Mouse (Mus musculus) kidney, embryonic 16.5 days (tissue): ENCODE measurements around the gene Dnajc5. TPM values are rescaled to one million over a fixed set of nuclear protein-coding genes. Genes with fewer than 3 reads are reported as not detected.

ENCODE experiments used
- ATAC-seq: fragments of 200-750 bp; cut with Nextera tagmentation; 2 replicates; pipeline ENCODE4 v1.8.0; 2017; ENCODE audit warnings: moderate TSS enrichment; ENCODE audit not compliant: low FRiP score, low TSS enrichment
- H3K27ac ChIP-seq: fragments of 300-500 bp; sonication (generic); 2 replicates; pipeline ENCODE4 v1.5.1; 2014; ENCODE audit warnings: low read length
- H3K27me3 ChIP-seq: fragments of 300-500 bp; sonication (generic); 2 replicates; pipeline ENCODE4 v1.6.1; 2014; ENCODE audit warnings: low read length, control low read depth, mixed read lengths; ENCODE audit not compliant: insufficient read depth
- H3K36me3 ChIP-seq: fragments of 300-500 bp; sonication (generic); 2 replicates; pipeline ENCODE4 v1.6.1; 2014; ENCODE audit warnings: low read length, control low read depth, mixed read lengths; ENCODE audit not compliant: insufficient read depth
- H3K4me1 ChIP-seq: fragments of 300-500 bp; sonication (generic); 2 replicates; pipeline ENCODE4 v1.6.1; 2014; ENCODE audit warnings: low read length, control low read depth, mixed read lengths; ENCODE audit not compliant: insufficient read depth
- H3K4me2 ChIP-seq: fragments of 300-500 bp; sonication (generic); replicated peaks from 2 replicates; pipeline ENCODE4 v1.6.1; 2014; ENCODE audit warnings: low read depth, low read length
- H3K4me3 ChIP-seq: fragments of 300-500 bp; sonication (generic); 2 replicates; pipeline ENCODE4 v1.5.1; 2014; ENCODE audit warnings: mild to moderate bottlenecking, low read length
- H3K9ac ChIP-seq: fragments of 300-500 bp; sonication (generic); replicated peaks from 2 replicates; pipeline ENCODE4 v1.6.1; 2014; ENCODE audit warnings: low read length
- H3K9me3 ChIP-seq: fragments of 300-500 bp; sonication (generic); 2 replicates; pipeline ENCODE4 v1.6.1; 2016; ENCODE audit warnings: low read length, control low read depth
- WGBS: fragments of 180-500 bp; shearing (Covaris S2); extraction: QIAGEN DNeasy Blood & Tissue Kit; methylation state at CpG from one replicate; pipeline ENCODE4 v1.1.7; 2014; 5-methylcytosine and 5-hydroxymethylcytosine counted together
- polyA plus RNA-seq: library from polyadenylated mRNA; unstranded; fragments of >200 nt; fragmentation: Nextera tagmentation; extraction: Ambion mirVana; gene quantifications from 2 replicates; pipeline ENCODE4 v1.2.1, GENCODE M21; 2015

Gene Dnajc5
- polyA plus RNA-seq, 1 experiment from 2014 or later: 91.7 TPM

DNA sequence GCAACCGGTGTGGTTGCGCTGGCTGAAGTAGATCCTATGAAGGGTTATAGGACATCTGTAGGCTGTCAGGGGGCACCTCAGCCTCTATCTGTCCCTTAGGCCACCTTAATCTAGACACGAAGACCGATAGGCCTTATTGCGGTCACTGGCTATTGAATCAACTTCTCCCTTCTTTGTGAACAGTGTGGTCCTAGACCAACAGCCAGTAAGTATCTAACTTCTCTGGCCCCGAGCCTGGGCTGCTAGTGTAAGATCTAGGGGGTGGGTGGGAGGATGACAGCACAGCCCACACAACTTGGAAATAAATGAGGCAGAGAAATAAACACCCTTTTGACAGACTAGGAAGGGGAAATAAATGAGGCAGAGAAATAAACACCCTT, 72.7 kb downstream of the Dnajc5 start:
- peak; percentile 50 for ATAC-seq
- peak overlapping the region; percentile 96 for H3K4me3 ChIP-seq
- peaks cover 27% of the 10 kb centered on the region for H3K36me3 ChIP-seq
- H3K27me3 ChIP-seq: no peaks in the 10 kb centered on the region
- H3K27ac ChIP-seq: peak overlapping the region; percentile 93
- H3K9me3 ChIP-seq: no peaks in the 10 kb centered on the region
- H3K4me2 ChIP-seq: peak overlapping the region; percentile 81
- peaks cover 20% of the 10 kb centered on the region for H3K4me1 ChIP-seq
- WGBS: 4% methylated on average over 6 of the region's 6 CpGs
- H3K9ac ChIP-seq: peak overlapping the region; percentile 95

- ATAC-seq: no peak
These were observed 73.7 kb downstream of the Dnajc5 start for GRCm38 (mm10) chr2:181593937-181594336.

GRCm38 (mm10) chr2:181594946-181595696, 74.8 kb downstream of the Dnajc5 start:
- H3K36me3 ChIP-seq: peaks cover 9% of the 10 kb centered on the region; the same call in 1 of the 2 replicates
- no peak overlapping the region for H3K27ac ChIP-seq
- no peak for ATAC-seq
- 56% methylated on average over 4 of the region's 4 CpGs for WGBS
- peaks cover 30% of the 10 kb centered on the region for H3K4me1 ChIP-seq
- H3K9ac ChIP-seq: no peak overlapping the region
- no peak overlapping the region for H3K4me2 ChIP-seq
- no peaks in the 10 kb centered on the region for H3K9me3 ChIP-seq
- H3K27me3 ChIP-seq: no peaks in the 10 kb centered on the region; the same call in 1 of the 2 replicates
- H3K4me3 ChIP-seq: no peak overlapping the region

More at GRCm38 (mm10) chr2:181593937-181594336, 73.7 kb downstream of the Dnajc5 start:
- Histone ChIP-seq H3K4me1 (peaks cover 24% of the 10 kb centered on the region), H3K9ac (no peak overlapping the region), H3K36me3 (peaks cover 18% of the 10 kb centered on the region), H3K27ac (no peak overlapping the region), H3K4me2 (no peak overlapping the region), H3K27me3 (no peaks in the 10 kb centered on the region; the same call in 1 of the 2 replicates), H3K4me3 (no peak overlapping the region), H3K9me3 (no peaks in the 10 kb centered on the region)

DNA sequence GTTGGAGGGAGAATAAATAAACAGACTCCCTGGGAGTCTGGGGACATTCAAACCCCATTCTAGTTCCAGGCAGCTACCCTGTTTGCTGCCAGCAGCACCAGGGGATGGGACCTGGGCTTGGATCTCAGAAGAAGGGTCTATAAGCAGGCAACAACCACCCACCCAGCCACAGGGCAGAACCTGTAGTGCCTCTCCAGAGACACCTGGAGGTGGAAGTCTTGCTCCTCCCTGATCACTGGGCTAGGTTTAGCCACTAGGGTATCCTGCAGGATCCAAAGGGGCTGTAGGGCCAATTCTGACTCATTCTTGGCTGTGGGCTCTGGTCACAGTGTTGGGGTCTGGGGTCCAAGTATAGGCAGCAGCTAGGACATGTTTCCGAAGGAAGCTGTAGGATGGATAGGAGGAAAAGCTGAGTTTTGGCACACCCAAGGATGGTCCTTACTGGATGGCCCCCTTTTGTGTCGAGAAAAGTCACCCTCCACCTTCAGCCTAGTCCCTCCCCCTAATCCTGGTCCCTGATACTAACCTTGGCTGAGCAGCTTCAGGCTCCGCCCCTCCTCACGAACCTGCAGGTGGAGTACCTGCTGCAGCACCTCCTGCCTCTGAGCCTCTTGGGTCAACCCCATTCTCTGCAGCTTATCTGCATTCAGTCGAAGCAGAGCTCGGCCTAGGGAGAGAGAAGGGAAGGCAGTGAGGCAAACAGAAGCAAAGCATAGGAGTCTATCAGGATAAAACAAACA, 76.1 kb downstream of the Dnajc5 start:
- no peaks in the 10 kb centered on the region; the same call in 1 of the 2 replicates for H3K27me3 ChIP-seq
- ATAC-seq: no peak
- H3K9me3 ChIP-seq: no peaks in the 10 kb centered on the region
- H3K9ac ChIP-seq: no peak overlapping the region
- no peak overlapping the region for H3K27ac ChIP-seq
- 59% methylated on average over 6 of the region's 6 CpGs for WGBS
- peaks cover 29% of the 10 kb centered on the region for H3K4me1 ChIP-seq
- no peak overlapping the region for H3K4me2 ChIP-seq
- no peak overlapping the region for H3K4me3 ChIP-seq
- H3K36me3 ChIP-seq: peaks cover 5% of the 10 kb centered on the region; the same call in 1 of the 2 replicates

DNA sequence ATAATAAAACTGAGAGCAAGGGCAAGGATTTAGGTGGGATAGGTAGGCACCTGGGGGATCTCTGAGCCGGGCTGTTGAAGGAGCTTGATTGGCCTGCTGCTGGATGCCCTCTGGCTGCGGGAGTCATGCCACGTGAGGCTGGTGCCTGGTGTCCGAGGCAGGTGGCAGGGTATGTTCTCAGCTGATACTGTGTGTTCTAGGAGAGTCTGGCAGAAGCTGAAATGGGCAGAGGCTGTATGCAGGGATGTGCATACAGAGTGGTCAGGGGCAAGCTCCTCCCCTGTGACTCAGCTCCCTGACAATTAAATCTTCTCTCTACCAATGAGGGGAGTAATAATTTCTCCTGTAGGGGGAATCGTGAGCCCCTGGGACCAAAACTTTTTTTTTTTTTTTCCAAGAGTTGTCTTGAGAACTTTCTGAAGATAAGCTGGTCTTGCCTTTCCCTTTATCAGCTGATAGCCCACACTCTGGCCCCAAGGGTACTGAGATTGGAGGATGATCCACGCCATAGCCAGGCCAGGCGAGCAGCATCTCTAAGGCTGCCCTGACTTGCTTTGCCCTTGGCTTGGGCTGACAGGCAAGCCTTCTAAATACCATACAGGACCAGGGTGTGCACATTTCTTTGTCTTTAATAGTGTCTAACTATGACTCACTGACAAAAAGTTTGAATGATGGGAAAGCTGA, 77.2 kb downstream of the Dnajc5 start:
- Histone ChIP-seq H3K9ac (no peak overlapping the region), H3K9me3 (no peaks in the 10 kb centered on the region), H3K4me3 (no peak overlapping the region), H3K4me2 (peak overlapping the region; percentile 83; the same call in 1 of the 2 replicates), H3K27me3 (no peaks in the 10 kb centered on the region; the same call in 1 of the 2 replicates), H3K4me1 (peaks cover 33% of the 10 kb centered on the region), H3K27ac (no peak overlapping the region), H3K36me3 (peaks cover 5% of the 10 kb centered on the region; the same call in 1 of the 2 replicates)
- WGBS: 65% methylated on average over 7 of the region's 7 CpGs
- ATAC-seq: no peak

- Histone ChIP-seq H3K4me3 (peak within 1 kb of the TSS; percentile 63), H3K4me2 (peak within 1 kb of the TSS; percentile 83), H3K9ac (peak within 1 kb of the TSS; percentile 87), H3K36me3 (peaks cover 5% of the 10 kb centered on the region; the same call in 1 of the 2 replicates), H3K4me1 (peaks cover 27% of the 10 kb centered on the region), H3K27ac (peak within 1 kb of the TSS; percentile 89), H3K9me3 (no peaks in the 10 kb centered on the region), H3K27me3 (no peaks in the 10 kb centered on the region; the same call in 1 of the 2 replicates)
- WGBS: 2% methylated on average over 68 of the region's 71 CpGs
- peak; percentile 29 for ATAC-seq
These were observed 78.4 kb downstream of the Dnajc5 start, which contains the start of gene Samd10 for GRCm38 (mm10) chr2:181598454-181599351. Gene Samd10 (minus strand): TSS chr2:181599212.

GRCm38 (mm10) chr2:181600226-181600758, 80.0 kb downstream of the Dnajc5 start:
- peaks cover 27% of the 10 kb centered on the region for H3K4me1 ChIP-seq
- WGBS: 51% methylated on average over 6 of the region's 6 CpGs
- H3K4me3 ChIP-seq: peak overlapping the region; percentile 87
- H3K36me3 ChIP-seq: peaks cover 5% of the 10 kb centered on the region; the same call in 1 of the 2 replicates
- no peaks in the 10 kb centered on the region; the same call in 1 of the 2 replicates for H3K27me3 ChIP-seq
- H3K27ac ChIP-seq: peak overlapping the region; percentile 74; the same call in 1 of the 2 replicates
- peak overlapping the region; percentile 90 for H3K9ac ChIP-seq
- peak; percentile 1; the same call in 1 of the 2 replicates for ATAC-seq
- no peaks in the 10 kb centered on the region for H3K9me3 ChIP-seq
- H3K4me2 ChIP-seq: peak overlapping the region; percentile 81

- Histone ChIP-seq H3K4me1 (peaks cover 27% of the 10 kb centered on the region), H3K27me3 (no peaks in the 10 kb centered on the region; the same call in 1 of the 2 replicates), H3K27ac (peak overlapping the region; percentile 78), H3K9me3 (no peaks in the 10 kb centered on the region), H3K9ac (peak overlapping the region; percentile 90), H3K4me3 (peak overlapping the region; percentile 87), H3K36me3 (peaks cover 2% of the 10 kb centered on the region; the same call in 1 of the 2 replicates), H3K4me2 (peak overlapping the region; percentile 81)
- peak; percentile 94 for ATAC-seq
- WGBS: under 1% methylated on average over 57 of the region's 57 CpGs
These were observed 80.8 kb downstream of the Dnajc5 start for GRCm38 (mm10) chr2:181600828-181601750.
